Mouse (Mus musculus): ENCODE measurements around the gene 1700066M21Rik.

DNA sequence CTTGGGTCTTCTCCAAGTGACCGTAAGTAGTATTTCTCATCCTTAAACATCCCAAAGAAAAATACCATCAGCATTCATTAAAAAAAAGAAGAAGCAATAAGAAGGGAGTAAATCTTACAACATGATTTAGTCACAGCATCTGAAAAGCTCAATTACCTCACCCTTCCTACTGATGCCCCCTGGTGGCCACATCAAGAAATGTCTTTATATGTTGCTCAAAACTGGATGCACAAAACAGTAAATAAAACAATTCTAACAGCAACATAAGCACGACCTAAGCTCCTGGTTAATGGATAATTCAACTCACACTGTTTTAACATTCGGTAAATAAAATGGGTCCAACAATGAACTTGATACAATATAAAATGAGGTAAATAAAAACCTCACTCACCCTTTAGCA is 16.6 kb downstream of the 1700066M21Rik start:
- TF ChIP-seq CTCF (IDR thresholded peaks at IDR 0.05; ENCODE audit: low read depth) (peak; percentile 73; the same call in 1 of the 2 replicates), EP300 (IDR thresholded peaks at IDR 0.05; ENCODE audit: low read depth) (no peak)

Measured in liver, embryonic 14.5 days (tissue).